22 mouse cellular contexts compared by ENCODE assay signal in genomic region chr17:78308221-78308620, GRCm38 (mm10).
DNase-seq lines count a peak whose midpoint lies in the region; ATAC-seq and TF ChIP-seq lines count a peak whose summit lies in the region.
"Had no signal": no experiment of that assay in that cellular context is flagged by ENCODE, and none has a peak within 500 bp of the region (broad histone marks: within the 10 kb centered on the region; RNA-seq: fewer than 3 reads in every experiment).

No protein-coding gene starts in this region.

- intact Hi-C loops in heart, postnatal 14 days (cut with DNase I) = no loop called here

- ATAC-seq in forebrain, embryonic 15.5 days (replicated peaks) = 0 out of 2 replicates have a peak, but pooled peaks have one; percentile 43
- no peak for ATAC-seq in forebrain, embryonic 11.5 days (replicated peaks; ENCODE audit: low FRiP score)
- ATAC-seq: activated CD4-positive, CD25-positive, alpha-beta regulatory T cell, adult 4 months; CD4-positive, CD25-positive, alpha-beta regulatory T cell, adult 4 months; intestine, postnatal 0 days had no signal

- 70% methylated on average over 9 of the region's 9 CpGs for WGBS in forebrain, embryonic 15.5 days
- WGBS in forebrain, embryonic 11.5 days = 91% methylated on average over 9 of the region's 9 CpGs
- 88% methylated on average over 9 of the region's 9 CpGs for WGBS in heart, embryonic 10.5 days

- H3K9me3 ChIP-seq in forebrain, embryonic 15.5 days = no peaks in the 10 kb centered on the region
- no peaks in the 10 kb centered on the region for H3K9me3 ChIP-seq in forebrain, embryonic 11.5 days (ENCODE audit: control insufficient read depth, low read length)
- no peaks in the 10 kb centered on the region for H3K9me3 ChIP-seq in heart, embryonic 10.5 days
- H3K9me3 ChIP-seq: embryonic facial prominence, embryonic 12.5 days; embryonic facial prominence, embryonic 15.5 days; heart, embryonic 13.5 days; hindbrain, embryonic 12.5 days; hindbrain, embryonic 15.5 days had no signal

- no peak for TF ChIP-seq CTCF in brain, embryonic 14.5 days (IDR thresholded peaks at IDR 0.05; ENCODE audit: borderline replicate concordance, extremely low read depth, insufficient read depth, insufficient read length)

- no peak for TF ChIP-seq POLR2A in brain, embryonic 14.5 days (IDR thresholded peaks at IDR 0.05; ENCODE audit: borderline replicate concordance, extremely low read depth, insufficient read depth, insufficient read length, poor library complexity, severe bottlenecking)

- H3K36me3 ChIP-seq in forebrain, embryonic 15.5 days = no peaks in the 10 kb centered on the region
- H3K36me3 ChIP-seq in forebrain, embryonic 11.5 days (ENCODE audit: control insufficient read depth, insufficient read depth, low read length) = no peaks in the 10 kb centered on the region
- 0 out of 2 replicates have a peak, but pooled peaks cover 11% of the 10 kb centered on the region for H3K36me3 ChIP-seq in heart, embryonic 10.5 days

- H3K4me3 ChIP-seq in forebrain, embryonic 15.5 days = no peak overlapping the region
- no peak overlapping the region for H3K4me3 ChIP-seq in forebrain, embryonic 11.5 days (ENCODE audit: low read depth, low read length)
- H3K4me3 ChIP-seq in heart, embryonic 10.5 days = no peak overlapping the region
- H3K4me3 ChIP-seq: embryonic facial prominence, embryonic 12.5 days; embryonic facial prominence, embryonic 15.5 days; heart, embryonic 13.5 days; hindbrain, embryonic 12.5 days; hindbrain, embryonic 15.5 days had no signal

- no peak for DNase-seq in forebrain, embryonic 11.5 days (ENCODE audit: low spot score)
- DNase-seq in heart, embryonic 10.5 days (ENCODE audit: low spot score) = peak; percentile 66
- DNase-seq in heart, postnatal 14 days = no peak
- DNase-seq in brain, embryonic 14.5 days (ENCODE audit: low read depth) = peak; percentile 53
- DNase-seq in embryo, embryonic 10.5 days (ENCODE audit: low spot score) = no peak
- DNase-seq: adrenal gland, adult 8-10 months; adrenal gland, postnatal 25 days; cerebellum, adult 18-20 months; cerebellum, adult 9-10 months; cerebellum, postnatal 14 days; gastrocnemius, postnatal 10 days; gastrocnemius, postnatal 36 days; kidney, adult 2 months had no signal

- H3K4me1 ChIP-seq in forebrain, embryonic 15.5 days = no peaks in the 10 kb centered on the region
- no peaks in the 10 kb centered on the region for H3K4me1 ChIP-seq in forebrain, embryonic 11.5 days (replicated peaks; ENCODE audit: control insufficient read depth, insufficient read depth, low read length)
- H3K4me1 ChIP-seq in heart, embryonic 10.5 days = 0 out of 2 replicates have a peak, but pooled peaks cover 5% of the 10 kb centered on the region
- H3K4me1 ChIP-seq: embryonic facial prominence, embryonic 12.5 days; embryonic facial prominence, embryonic 15.5 days; hindbrain, embryonic 12.5 days; hindbrain, embryonic 15.5 days had no signal

- H3K27ac ChIP-seq in forebrain, embryonic 15.5 days (replicated peaks) = no peak overlapping the region
- H3K27ac ChIP-seq in forebrain, embryonic 11.5 days (ENCODE audit: low read depth, low read length) = no peak overlapping the region
- H3K27ac ChIP-seq in heart, embryonic 10.5 days = no peak overlapping the region
- H3K27ac ChIP-seq: embryonic facial prominence, embryonic 12.5 days; embryonic facial prominence, embryonic 15.5 days; heart, embryonic 13.5 days; hindbrain, embryonic 12.5 days; hindbrain, embryonic 15.5 days had no signal

- H3K9ac ChIP-seq in forebrain, embryonic 15.5 days (replicated peaks) = no peak overlapping the region
- H3K9ac ChIP-seq in forebrain, embryonic 11.5 days (ENCODE audit: low read length) = no peak overlapping the region
- H3K9ac ChIP-seq: embryonic facial prominence, embryonic 12.5 days; embryonic facial prominence, embryonic 15.5 days; heart, embryonic 13.5 days; hindbrain, embryonic 12.5 days; hindbrain, embryonic 15.5 days had no signal

- H3K4me2 ChIP-seq in forebrain, embryonic 15.5 days (replicated peaks) = no peak overlapping the region
- no peak overlapping the region for H3K4me2 ChIP-seq in forebrain, embryonic 11.5 days (ENCODE audit: low read depth, low read length, severe bottlenecking)
- H3K4me2 ChIP-seq: embryonic facial prominence, embryonic 12.5 days; embryonic facial prominence, embryonic 15.5 days; heart, embryonic 13.5 days; hindbrain, embryonic 12.5 days; hindbrain, embryonic 15.5 days had no signal

- H3K27me3 ChIP-seq in forebrain, embryonic 15.5 days = no peaks in the 10 kb centered on the region
- H3K27me3 ChIP-seq in forebrain, embryonic 11.5 days (ENCODE audit: control insufficient read depth, insufficient read depth, low read length) = no peaks in the 10 kb centered on the region
- H3K27me3 ChIP-seq in heart, embryonic 10.5 days (ENCODE audit: insufficient read depth, poor library complexity, severe bottlenecking) = peaks cover 19% of the 10 kb centered on the region
- H3K27me3 ChIP-seq: embryonic facial prominence, embryonic 12.5 days; embryonic facial prominence, embryonic 15.5 days; hindbrain, embryonic 12.5 days; hindbrain, embryonic 15.5 days had no signal

Comparison
In these comparisons a context has a peak if more than half of its experiments do, and no peak if none do; other contexts are left out.
1. DNase-seq: peak in heart, embryonic 10.5 days (single experiment) and brain, embryonic 14.5 days (single experiment); none in forebrain, embryonic 11.5 days (single experiment), heart, postnatal 14 days (0 of 2) and embryo, embryonic 10.5 days (single experiment).